Mouse (Mus musculus) forebrain, postnatal 0 days (tissue): ENCODE results near the gene Zfp292. TPM values are rescaled to one million over a fixed set of nuclear protein-coding genes. Genes with fewer than 3 reads are reported as not detected.
"Not testable (repeated sequence)": the region's sequence is repeated elsewhere in the genome, so short reads cannot be mapped to it uniquely, and the experiment has no call there.

ENCODE experiments used
- ATAC-seq: fragments of 200-750 bp; cut with Nextera tagmentation; 2 replicates; pipeline ENCODE4 v1.8.0; 2017; ENCODE audit warnings: mild to moderate bottlenecking, moderate library complexity
- DNase-seq: peaks from one replicate; pipeline ENCODE4 v3.0.0-alpha.2; 2015
- H3K27ac ChIP-seq: fragments of 300-500 bp; sonication (generic); 2 replicates; pipeline ENCODE4 v1.5.1; 2014; ENCODE audit warnings: low read depth, mild to moderate bottlenecking, antibody characterized with exemption, low read length, moderate library complexity, mixed read lengths
- H3K27me3 ChIP-seq: fragments of 300-500 bp; sonication (generic); 2 replicates; pipeline ENCODE4 v1.6.1; 2014; ENCODE audit warnings: mild to moderate bottlenecking, low read length, mixed read lengths; ENCODE audit not compliant: insufficient read depth
- H3K36me3 ChIP-seq: fragments of 300-500 bp; sonication (generic); 2 replicates; pipeline ENCODE4 v1.6.1; 2014; ENCODE audit warnings: mild to moderate bottlenecking, moderate library complexity; ENCODE audit not compliant: insufficient read depth
- H3K4me1 ChIP-seq: fragments of 300-500 bp; sonication (generic); 2 replicates; pipeline ENCODE4 v1.6.1; 2014; ENCODE audit warnings: antibody characterized with exemption; ENCODE audit not compliant: insufficient read depth
- H3K4me2 ChIP-seq: fragments of 300-500 bp; sonication (generic); 2 replicates; pipeline ENCODE4 v1.6.1; 2014; ENCODE audit warnings: low read depth, mild to moderate bottlenecking, moderate library complexity
- H3K4me3 ChIP-seq: fragments of 300-500 bp; sonication (generic); 2 replicates; pipeline ENCODE4 v1.5.1; 2014; ENCODE audit warnings: low read depth, low read length, mixed read lengths
- H3K9ac ChIP-seq: fragments of 300-500 bp; sonication (generic); 2 replicates; pipeline ENCODE4 v1.6.1; 2014; ENCODE audit warnings: mild to moderate bottlenecking
- H3K9me3 ChIP-seq: fragments of 300-500 bp; sonication (generic); 2 replicates; pipeline ENCODE4 v1.6.1; 2016; ENCODE audit warnings: low read length
- CTCF ChIP-seq: sonication (generic); IDR thresholded peaks from 2 replicates; pipeline ENCODE4 v1.5.1; 2016; ENCODE audit warnings: antibody characterized with exemption, control low read depth, low read depth
- WGBS: fragments of 180-500 bp; shearing (Covaris S2); extraction: QIAGEN DNeasy Blood & Tissue Kit; methylation state at CpG from one replicate; pipeline ENCODE4 v1.1.7; 2014; 5-methylcytosine and 5-hydroxymethylcytosine counted together
- polyA plus RNA-seq: library from polyadenylated mRNA; unstranded; fragments of >200 nt; fragmentation: Nextera tagmentation; extraction: Ambion mirVana; gene quantifications from 2 replicates; pipeline ENCODE4 v1.2.1, GENCODE M21; 2015
- total RNA-seq: library from RNA; depleted of rRNA; stranded (reverse); fragments of >200 nt; gene quantifications from 2 replicates; pipeline ENCODE4 v1.2.3, GENCODE M21; 2014

The Zfp292 gene
- total and polyA plus RNA-seq, 2 experiments from 2014 or later = 16.7 to 46.3 TPM

DNA sequence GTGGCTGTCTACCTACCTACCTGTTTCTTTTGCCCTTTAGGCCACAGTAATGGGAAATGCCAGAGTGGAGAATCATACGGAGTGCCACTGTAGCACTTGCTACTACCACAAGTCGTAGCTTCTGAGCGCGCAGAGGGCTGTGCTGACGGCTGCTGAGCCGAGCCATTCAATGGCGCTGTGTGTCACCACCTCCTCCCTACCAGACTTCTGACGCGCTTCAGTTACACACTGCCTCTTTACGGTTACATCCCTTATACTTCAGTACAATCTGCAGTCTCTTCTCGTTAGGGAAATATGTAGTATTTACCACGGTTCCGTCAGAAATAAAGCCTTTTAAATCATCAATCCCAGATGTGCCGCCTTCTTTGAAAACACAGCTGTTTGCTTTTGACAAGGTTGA is 24.3 kb upstream of the Zfp292 start:
- Histone ChIP-seq H3K9ac (no peak overlapping the region), H3K36me3 (no peaks in the 10 kb centered on the region), H3K27me3 (no peaks in the 10 kb centered on the region), H3K4me1 (no peaks in the 10 kb centered on the region), H3K9me3 (no peaks in the 10 kb centered on the region), H3K4me3 (no peak overlapping the region), H3K4me2 (no peak overlapping the region), H3K27ac (no peak overlapping the region)
- 40% methylated on average over 14 of the region's 14 CpGs for WGBS
- TF ChIP-seq CTCF = 0 out of 2 replicates have a peak, but pooled peaks have one; percentile 7
- peak; percentile 13 for DNase-seq
- peak; percentile 67 for ATAC-seq

DNA sequence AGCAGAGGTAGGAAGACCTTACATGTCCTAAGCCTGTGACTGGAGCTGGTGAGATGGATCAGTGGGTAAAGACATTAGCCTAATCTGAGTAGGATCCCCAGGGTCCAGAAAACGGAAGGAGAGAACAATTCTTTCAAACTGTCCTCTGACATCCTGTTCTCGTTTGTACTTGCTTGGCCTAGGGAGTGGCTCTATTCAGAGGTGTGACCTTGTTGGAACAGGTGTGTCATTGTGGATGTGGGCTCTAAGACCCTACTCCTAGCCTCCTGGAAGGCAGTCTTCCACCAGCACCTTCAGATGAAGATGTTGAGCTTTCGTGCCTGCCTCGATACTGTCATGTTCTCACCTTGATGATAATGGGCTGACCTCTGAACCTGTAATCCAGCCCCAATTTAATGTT is 23.4 kb upstream of the Zfp292 start:
- no peak overlapping the region for H3K27ac ChIP-seq
- H3K36me3 ChIP-seq = no peaks in the 10 kb centered on the region
- 74% methylated on average over 4 of the region's 4 CpGs for WGBS
- no peak for TF ChIP-seq CTCF
- H3K9ac ChIP-seq = no peak overlapping the region
- no peaks in the 10 kb centered on the region for H3K4me1 ChIP-seq
- no peaks in the 10 kb centered on the region for H3K27me3 ChIP-seq
- no peak for ATAC-seq
- H3K4me3 ChIP-seq = no peak overlapping the region
- no peak overlapping the region for H3K4me2 ChIP-seq
- no peak for DNase-seq
- H3K9me3 ChIP-seq = no peaks in the 10 kb centered on the region

DNA sequence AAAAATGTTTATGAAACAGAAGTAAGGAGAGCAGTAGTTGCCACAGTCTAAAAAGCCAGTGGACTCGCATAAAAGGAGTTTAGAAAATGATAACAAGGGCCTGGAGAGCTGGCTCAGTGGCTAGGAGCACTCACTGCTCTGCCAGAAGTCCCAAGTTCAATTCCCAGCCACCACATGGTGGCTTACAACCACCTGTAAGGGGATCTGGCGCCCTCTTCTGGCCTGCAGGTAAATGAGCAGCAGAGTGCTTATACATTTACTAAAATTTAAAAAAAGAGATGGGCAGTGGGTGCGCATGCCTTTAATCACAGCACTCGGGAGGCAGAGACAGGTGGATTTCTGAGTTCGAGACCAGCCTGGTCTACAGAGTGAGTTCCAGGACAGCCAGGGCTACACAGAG is 22.6 kb upstream of the Zfp292 start:
- Histone ChIP-seq H3K27ac (no peak overlapping the region), H3K36me3 (no peaks in the 10 kb centered on the region), H3K4me1 (no peaks in the 10 kb centered on the region; the same call in 1 of the 2 replicates), H3K9ac (no peak overlapping the region), H3K27me3 (no peaks in the 10 kb centered on the region), H3K4me2 (no peak overlapping the region), H3K9me3 (no peaks in the 10 kb centered on the region), H3K4me3 (no peak overlapping the region)
- TF ChIP-seq CTCF = peak; percentile 24; the same call in 1 of the 2 replicates
- 69% methylated on average over 5 of the region's 5 CpGs for WGBS
- DNase-seq (no peak), ATAC-seq (no peak)

DNA sequence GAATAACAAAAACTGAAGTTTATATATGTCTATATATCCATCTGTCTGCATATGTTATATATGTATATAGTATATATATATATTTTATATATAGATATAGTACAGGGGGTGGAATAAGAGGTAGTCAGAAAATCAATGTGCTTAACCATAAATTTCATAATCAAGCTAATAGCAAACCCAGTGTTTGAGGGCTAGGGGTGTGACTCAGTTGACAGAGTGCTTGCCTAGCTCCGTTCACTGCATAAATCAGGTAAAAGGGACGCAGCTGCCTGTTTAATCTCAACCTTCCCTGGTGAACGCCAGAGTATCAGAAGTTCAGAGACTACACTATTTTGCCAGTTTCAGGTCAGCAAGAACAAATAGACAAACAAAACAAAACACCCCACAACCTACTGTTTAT is 18.8 kb upstream of the Zfp292 start:
- not testable (repeated sequence) for H3K36me3 ChIP-seq, ATAC-seq, H3K4me1 ChIP-seq, H3K4me3 ChIP-seq, H3K9me3 ChIP-seq, H3K4me2 ChIP-seq, H3K27ac ChIP-seq, H3K9ac ChIP-seq, H3K27me3 ChIP-seq, DNase-seq
- WGBS = 81% methylated on average over 3 of the region's 3 CpGs

DNA sequence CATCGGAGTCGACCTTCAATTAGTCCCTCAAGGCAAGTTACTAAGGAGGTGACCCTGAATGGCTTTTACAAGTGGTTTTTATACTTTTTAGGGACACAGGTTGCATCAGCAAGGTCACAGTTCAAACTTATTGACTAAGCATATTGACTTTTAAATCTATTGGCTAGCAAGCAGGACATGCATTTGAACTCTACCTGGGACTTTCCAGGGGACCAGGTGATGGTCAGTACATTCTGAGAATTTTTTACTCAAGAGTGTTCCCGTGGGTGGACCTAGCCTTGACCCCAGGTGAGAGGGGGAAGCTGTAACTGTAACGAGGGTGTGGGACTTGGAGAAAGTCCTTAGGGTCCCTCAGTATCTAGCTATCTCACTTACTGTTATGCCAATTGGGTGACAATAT is 18.4 kb upstream of the Zfp292 start:
- DNase-seq = no peak
- Histone ChIP-seq H3K4me2 (no peak overlapping the region), H3K36me3 (no peaks in the 10 kb centered on the region), H3K27me3 (no peaks in the 10 kb centered on the region), H3K27ac (no peak overlapping the region), H3K4me3 (no peak overlapping the region), H3K4me1 (peaks cover 5% of the 10 kb centered on the region; the same call in 1 of the 2 replicates), H3K9me3 (no peaks in the 10 kb centered on the region), H3K9ac (no peak overlapping the region)
- WGBS = 82% methylated on average over 4 of the region's 4 CpGs
- no peak for ATAC-seq
- no peak for TF ChIP-seq CTCF

DNA sequence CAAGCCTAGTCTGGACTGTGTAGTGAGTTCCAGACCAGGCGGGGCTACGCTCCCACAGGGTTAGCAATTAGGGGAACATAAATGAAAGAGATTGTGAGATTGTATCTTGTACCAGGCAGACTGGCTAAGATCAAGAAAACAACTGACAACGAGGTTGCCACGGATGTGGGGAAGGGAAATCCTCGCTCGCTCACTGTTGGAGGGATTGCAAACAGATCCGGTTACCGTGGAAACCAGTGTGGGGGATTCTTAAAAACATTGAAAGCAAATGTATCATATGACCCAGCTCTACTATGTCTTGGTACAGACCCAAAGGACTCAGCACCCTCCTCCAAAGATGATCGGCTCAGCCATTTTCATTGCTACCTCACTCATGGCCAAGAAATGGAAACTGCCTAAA is 17.4 kb upstream of the Zfp292 start:
- Histone ChIP-seq H3K27ac (no peak overlapping the region), H3K9ac (no peak overlapping the region), H3K4me3 (no peak overlapping the region), H3K36me3 (no peaks in the 10 kb centered on the region), H3K9me3 (no peaks in the 10 kb centered on the region), H3K4me1 (peaks cover 5% of the 10 kb centered on the region; the same call in 1 of the 2 replicates), H3K27me3 (no peaks in the 10 kb centered on the region), H3K4me2 (peak overlapping the region; percentile 13; the same call in 1 of the 2 replicates)
- DNase-seq (peak; percentile 74), ATAC-seq (peak; percentile 94)
- 37% methylated on average over 9 of the region's 9 CpGs for WGBS
- TF ChIP-seq CTCF = no peak

DNA sequence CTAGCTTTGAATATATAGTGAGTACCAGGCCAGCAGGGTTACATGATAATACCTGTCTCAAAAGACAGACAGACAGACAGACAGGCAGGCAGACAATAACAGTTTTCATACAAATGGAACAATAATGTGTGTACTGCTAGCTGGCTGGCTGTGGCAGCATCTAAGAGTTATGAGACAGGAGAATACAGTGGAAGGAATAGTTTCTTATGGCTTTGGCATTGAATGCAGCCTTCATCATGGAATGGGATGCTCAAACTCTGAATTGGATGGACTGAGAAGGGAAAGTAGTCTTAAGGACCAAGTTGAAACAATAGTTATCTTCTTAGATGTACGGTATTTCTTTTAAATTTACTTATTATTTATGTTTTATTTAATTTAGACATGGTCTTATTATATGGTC is 16.6 kb upstream of the Zfp292 start:
- Histone ChIP-seq H3K9ac (no peak overlapping the region), H3K4me3 (no peak overlapping the region), H3K27me3 (no peaks in the 10 kb centered on the region), H3K4me2 (no peak overlapping the region), H3K27ac (no peak overlapping the region), H3K9me3 (no peaks in the 10 kb centered on the region), H3K36me3 (no peaks in the 10 kb centered on the region), H3K4me1 (peaks cover 5% of the 10 kb centered on the region; the same call in 1 of the 2 replicates)
- ATAC-seq (no peak), DNase-seq (no peak)
- TF ChIP-seq CTCF = no peak
- 96% methylated on average over 1 of the region's 1 CpGs for WGBS
